ENCODE assay signal across 14 mouse cellular contexts in genomic region chrX:52053416-52053815, GRCm38 (mm10).
DNase-seq lines count a peak whose midpoint lies in the region.
"Had no signal": no experiment of that assay in that cellular context is flagged by ENCODE, and none has a peak within 500 bp of the region (broad histone marks: within the 10 kb centered on the region; RNA-seq: fewer than 3 reads in every experiment).

No protein-coding gene starts in this region.

- intact Hi-C loops in left cerebral cortex, postnatal 4 days (cut with DNase I) = no loop called here
- intact Hi-C loops in left cerebral cortex, postnatal 36 days (cut with DNase I) = no loop called here

- peak; percentile 33 for DNase-seq in heart, postnatal 4 days
- no peak for DNase-seq in heart, adult 11 months
- peak; percentile 13 for DNase-seq in left cerebral cortex, postnatal 4 days
- DNase-seq in left cerebral cortex, postnatal 36 days (ENCODE audit: low spot score in 2 of 2) = no peak
- DNase-seq in A20 (ENCODE audit: low read depth, low spot score) = peak; percentile 9
- peak; percentile 51 for DNase-seq in adrenal gland, postnatal 14 days
- DNase-seq in right cerebral cortex, postnatal 4 days = no peak
- no peak for DNase-seq in right cerebral cortex, postnatal 25 days
- DNase-seq: cerebellum, postnatal 25 days; embryo, embryonic 11 days; gastrocnemius, postnatal 25 days; layer of hippocampus, postnatal 36 days; liver; thymus, postnatal 36 days had no signal

Comparison
In these comparisons a context has a peak if more than half of its experiments do, and no peak if none do; other contexts are left out.
1. DNase-seq: peak in heart, postnatal 4 days (single experiment), left cerebral cortex, postnatal 4 days (single experiment), A20 (single experiment) and adrenal gland, postnatal 14 days (single experiment); none in heart, adult 11 months (single experiment), left cerebral cortex, postnatal 36 days (0 of 2), right cerebral cortex, postnatal 4 days (single experiment) and right cerebral cortex, postnatal 25 days (single experiment).